17 mouse cellular contexts compared by ENCODE assay signal in genomic region chr7:74391451-74391873, GRCm38 (mm10).
DNase-seq lines count a peak whose midpoint lies in the region; ATAC-seq lines count a peak whose summit lies in the region.
"Had no signal": no experiment of that assay in that cellular context is flagged by ENCODE, and none has a peak within 500 bp of the region (broad histone marks: within the 10 kb centered on the region; RNA-seq: fewer than 3 reads in every experiment).

No protein-coding gene starts in this region.

- WGBS in limb, embryonic 12.5 days, result 21% methylated on average over 5 of the region's 5 CpGs
- 82% methylated on average over 5 of the region's 5 CpGs for WGBS in midbrain, embryonic 16.5 days

- peak; percentile 42 for DNase-seq in gastrocnemius, postnatal 25 days
- no peak for DNase-seq in gastrocnemius, postnatal 36 days
- DNase-seq in retina, adult 2 months (ENCODE audit: low read depth, low spot score), result peak; percentile 32
- DNase-seq in retina, postnatal 1 day, result no peak
- no peak for DNase-seq in thymus, postnatal 36 days
- DNase-seq: B cell, adult 2 months; cerebellum, postnatal 10 days; kidney, adult 9 months; thymus, postnatal 25 days had no signal

- peaks cover 8% of the 10 kb centered on the region for H3K27me3 ChIP-seq in limb, embryonic 12.5 days
- no peaks in the 10 kb centered on the region for H3K27me3 ChIP-seq in midbrain, embryonic 16.5 days (ENCODE audit: control insufficient read depth, insufficient read depth, low read depth, low read length)
- H3K27me3 ChIP-seq: lung, embryonic 15.5 days; neural tube, embryonic 15.5 days; Patski had no signal

- ATAC-seq in limb, embryonic 12.5 days (ENCODE audit: insufficient number of reproducible peaks, insufficient read depth, low FRiP score, low TSS enrichment, low read depth), result no peak; the same call in 1 of the 2 replicates
- no peak for ATAC-seq in midbrain, embryonic 16.5 days
- ATAC-seq: forebrain, embryonic 14.5 days; hindbrain, postnatal 0 days; Patski had no signal

- H3K9me3 ChIP-seq in limb, embryonic 12.5 days, result no peaks in the 10 kb centered on the region
- no peaks in the 10 kb centered on the region for H3K9me3 ChIP-seq in midbrain, embryonic 16.5 days (replicated peaks; ENCODE audit: control insufficient read depth, low read length, poor library complexity, severe bottlenecking)
- H3K9me3 ChIP-seq: lung, embryonic 15.5 days; neural tube, embryonic 15.5 days had no signal

- H3K36me3 ChIP-seq in limb, embryonic 12.5 days, result no peaks in the 10 kb centered on the region
- H3K36me3 ChIP-seq in midbrain, embryonic 16.5 days (ENCODE audit: control insufficient read depth, insufficient read depth, low read length), result no peaks in the 10 kb centered on the region
- H3K36me3 ChIP-seq: lung, embryonic 15.5 days; neural tube, embryonic 15.5 days had no signal

- no peak overlapping the region for H3K4me3 ChIP-seq in limb, embryonic 12.5 days (replicated peaks)
- H3K4me3 ChIP-seq in midbrain, embryonic 16.5 days (ENCODE audit: low read depth, low read length), result no peak overlapping the region
- H3K4me3 ChIP-seq: lung, embryonic 15.5 days; neural tube, embryonic 15.5 days had no signal

- 0 out of 2 replicates have a peak overlapping the region, but pooled peaks have one; percentile 23 for H3K27ac ChIP-seq in limb, embryonic 12.5 days
- no peak overlapping the region for H3K27ac ChIP-seq in midbrain, embryonic 16.5 days (ENCODE audit: low read length)
- H3K27ac ChIP-seq: hindbrain, postnatal 0 days; lung, embryonic 15.5 days; neural tube, embryonic 15.5 days had no signal

- H3K4me1 ChIP-seq in limb, embryonic 12.5 days (replicated peaks), result peaks cover 14% of the 10 kb centered on the region
- no peaks in the 10 kb centered on the region; the same call in 1 of the 2 replicates for H3K4me1 ChIP-seq in midbrain, embryonic 16.5 days (ENCODE audit: control insufficient read depth, insufficient read depth, low read length)
- H3K4me1 ChIP-seq: lung, embryonic 15.5 days had no signal

- no peak overlapping the region for H3K4me2 ChIP-seq in limb, embryonic 12.5 days
- no peak overlapping the region for H3K4me2 ChIP-seq in midbrain, embryonic 16.5 days (ENCODE audit: low read length)
- H3K4me2 ChIP-seq: liver, embryonic 11.5 days; lung, embryonic 15.5 days; neural tube, embryonic 15.5 days had no signal

- H3K9ac ChIP-seq in limb, embryonic 12.5 days (replicated peaks), result no peak overlapping the region
- H3K9ac ChIP-seq in midbrain, embryonic 16.5 days (ENCODE audit: low read depth, low read length), result no peak overlapping the region
- H3K9ac ChIP-seq: lung, embryonic 15.5 days; neural tube, embryonic 15.5 days had no signal

- intact Hi-C loops in gastrocnemius, postnatal 36 days (cut with DNase I), result no loop called here

Comparison
In these comparisons a context has a peak if more than half of its experiments do, and no peak if none do; other contexts are left out.
1. DNase-seq: peak in gastrocnemius, postnatal 25 days (single experiment) and retina, adult 2 months (single experiment); none in gastrocnemius, postnatal 36 days (0 of 2), retina, postnatal 1 day (single experiment) and thymus, postnatal 36 days (0 of 2).